Mouse (Mus musculus): ENCODE measurements at regions not wholly inside any gene's neighbourhood (a gene's known extent, or its start where the extent isn't known, plus 50 kb on each side); places are given as distances from the start of the nearest gene placed in this dataset.

DNA sequence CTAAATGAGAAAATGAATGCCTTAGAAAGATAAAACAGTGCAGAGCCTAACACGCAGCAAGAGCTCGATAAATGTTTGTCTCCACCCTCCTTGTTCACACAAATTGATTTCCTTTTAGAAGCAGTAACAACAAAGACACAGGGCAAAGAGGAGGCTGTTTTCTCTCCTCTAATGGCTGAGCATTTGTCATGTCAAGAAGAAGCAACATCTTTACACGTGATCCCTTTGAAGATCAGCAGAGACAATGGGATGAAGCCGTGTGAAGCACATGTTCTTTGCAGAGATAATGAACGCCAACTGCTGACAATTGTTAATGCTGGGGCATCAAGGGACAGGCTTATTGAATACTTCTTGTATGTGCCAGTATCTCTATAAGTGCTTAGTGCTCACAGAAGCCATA is 2823.6 kb upstream of the Gm6569 start:
- Histone ChIP-seq H3K4me2 (ENCODE audit: low read depth) (no peak overlapping the region), H3ac (ENCODE audit: control insufficient read depth, insufficient read length) (no peak overlapping the region), H3K79me2 (ENCODE audit: control insufficient read depth, insufficient read depth) (no peaks in the 10 kb centered on the region), H3K36me3 (ENCODE audit: control insufficient read depth, insufficient read depth) (no peaks in the 10 kb centered on the region), H3K4me3 (no peak overlapping the region), H3K27me3 (ENCODE audit: control insufficient read depth, insufficient read depth, insufficient read length) (no peaks in the 10 kb centered on the region)
- TF ChIP-seq TCF12 (IDR thresholded peaks at IDR 0.05; ENCODE audit: insufficient read depth, poor library complexity, severe bottlenecking) (no peak), POLR2A (IDR thresholded peaks at IDR 0.05; ENCODE audit: insufficient read length, low read depth) (no peak), TCF3 (IDR thresholded peaks at IDR 0.05; ENCODE audit: insufficient read length, low read depth) (no peak), MYOD1 (IDR thresholded peaks at IDR 0.05; ENCODE audit: control insufficient read depth in 1 of 3, insufficient read length in 2 of 3, low read depth in 2 of 3) (no peak), SRF (IDR thresholded peaks at IDR 0.05; ENCODE audit: control insufficient read depth, insufficient read length, low read depth) (no peak), POLR2AphosphoS2 (IDR thresholded peaks at IDR 0.05; ENCODE audit: insufficient read length, low read depth) (no peak), MAX (IDR thresholded peaks at IDR 0.05; ENCODE audit: low read depth) (no peak), USF1 (IDR thresholded peaks at IDR 0.05; ENCODE audit: low read depth) (no peak), E2F4 (IDR thresholded peaks at IDR 0.05; ENCODE audit: insufficient read depth) (no peak), REST (IDR thresholded peaks at IDR 0.05; ENCODE audit: insufficient read depth, insufficient read length) (no peak), MYOG (IDR thresholded peaks at IDR 0.05; ENCODE audit: control insufficient read depth in 1 of 3, insufficient read depth in 1 of 3, insufficient read length in 2 of 3, low read depth in 2 of 3) (no peak), CEBPB (IDR thresholded peaks at IDR 0.05; ENCODE audit: insufficient read depth, poor library complexity, severe bottlenecking) (no peak)

DNA sequence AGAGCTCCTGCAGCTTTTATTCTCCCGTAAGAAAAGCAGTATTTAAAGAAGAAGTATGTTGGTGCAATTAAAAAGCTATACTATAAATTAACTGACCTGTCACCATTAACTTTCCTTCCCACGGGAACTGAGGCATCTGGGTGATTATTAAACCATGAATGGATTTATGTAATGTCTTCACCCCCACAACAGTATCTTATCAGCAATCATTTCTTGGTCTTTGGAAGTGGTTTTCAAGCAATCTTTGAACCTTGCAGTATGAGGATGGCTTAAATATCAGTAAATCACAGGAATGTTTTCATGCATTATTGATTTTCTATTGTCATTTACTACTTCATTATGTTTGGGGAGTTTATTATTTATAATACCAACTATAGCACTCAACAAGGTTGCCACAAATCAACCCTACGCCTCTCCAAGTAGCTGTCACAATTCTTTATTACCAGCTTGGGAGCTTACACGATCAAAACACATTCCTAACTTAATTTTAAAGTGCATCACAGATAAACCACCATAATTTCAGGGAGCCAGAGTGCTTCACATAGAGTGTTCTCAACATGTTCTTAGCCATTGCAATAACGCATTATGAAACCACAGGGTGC is 2780.0 kb upstream of the Gm6569 start:
- Histone ChIP-seq H3ac (ENCODE audit: control insufficient read depth, insufficient read length) (no peak overlapping the region), H3K4me2 (ENCODE audit: low read depth) (no peak overlapping the region)
- TF ChIP-seq SRF (IDR thresholded peaks at IDR 0.05; ENCODE audit: control insufficient read depth, insufficient read length, low read depth) (no peak), POLR2A (IDR thresholded peaks at IDR 0.05; ENCODE audit: insufficient read length, low read depth) (no peak), TCF12 (IDR thresholded peaks at IDR 0.05; ENCODE audit: insufficient read depth, poor library complexity, severe bottlenecking) (no peak), MAX (IDR thresholded peaks at IDR 0.05; ENCODE audit: low read depth) (no peak), MYOG (IDR thresholded peaks at IDR 0.05; ENCODE audit: control insufficient read depth in 1 of 3, insufficient read depth in 1 of 3, insufficient read length in 2 of 3, low read depth in 2 of 3) (no peak), TCF3 (IDR thresholded peaks at IDR 0.05; ENCODE audit: insufficient read length, low read depth) (no peak), REST (IDR thresholded peaks at IDR 0.05; ENCODE audit: insufficient read depth, insufficient read length) (no peak), E2F4 (IDR thresholded peaks at IDR 0.05; ENCODE audit: insufficient read depth) (no peak), MYOD1 (IDR thresholded peaks at IDR 0.05; ENCODE audit: control insufficient read depth in 1 of 3, insufficient read length in 2 of 3, low read depth in 2 of 3) (no peak), CEBPB (IDR thresholded peaks at IDR 0.05; ENCODE audit: insufficient read depth, poor library complexity, severe bottlenecking) (no peak), POLR2AphosphoS2 (IDR thresholded peaks at IDR 0.05; ENCODE audit: insufficient read length, low read depth) (no peak), USF1 (IDR thresholded peaks at IDR 0.05; ENCODE audit: low read depth) (no peak)

DNA sequence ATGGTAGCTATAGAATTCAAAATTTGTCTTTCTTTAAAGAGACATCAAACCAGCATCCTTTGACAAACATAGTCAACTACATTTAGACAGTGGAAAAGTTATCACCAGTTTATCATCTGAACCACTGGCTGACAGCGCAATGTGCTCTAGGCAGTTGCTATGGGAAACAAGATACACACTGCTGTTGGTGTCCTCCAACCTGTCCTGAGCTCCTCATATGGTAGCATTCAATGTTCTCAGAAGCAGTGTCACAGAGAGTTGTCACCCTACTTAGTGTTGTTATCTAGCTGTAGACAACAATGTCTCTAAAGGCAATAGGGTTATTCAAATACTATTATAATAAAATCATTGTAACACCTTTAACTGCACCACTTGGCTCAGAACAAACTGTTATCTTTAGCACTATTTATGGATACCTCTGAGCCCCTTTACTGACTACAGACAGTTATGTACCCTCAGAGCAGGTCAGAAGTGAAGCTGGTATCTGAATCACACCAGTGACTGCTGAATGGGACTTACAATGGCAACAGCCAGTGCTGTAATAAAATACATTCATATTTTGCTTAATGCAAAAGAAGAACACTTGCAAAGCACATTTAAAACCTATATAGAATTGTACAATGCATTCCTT is 2747.9 kb upstream of the Gm6569 start:
- H3ac ChIP-seq (ENCODE audit: control insufficient read depth, insufficient read length), result no peak overlapping the region
- no peak overlapping the region for H3K4me3 ChIP-seq
- no peak for TF ChIP-seq MAX (IDR thresholded peaks at IDR 0.05; ENCODE audit: low read depth)
- no peak for TF ChIP-seq REST (IDR thresholded peaks at IDR 0.05; ENCODE audit: insufficient read depth, insufficient read length)
- TF ChIP-seq CEBPB (IDR thresholded peaks at IDR 0.05; ENCODE audit: insufficient read depth, poor library complexity, severe bottlenecking), result no peak
- TF ChIP-seq MYOG (IDR thresholded peaks at IDR 0.05; ENCODE audit: control insufficient read depth in 1 of 3, insufficient read depth in 1 of 3, insufficient read length in 2 of 3, low read depth in 2 of 3), result no peak
- no peak for TF ChIP-seq TCF12 (IDR thresholded peaks at IDR 0.05; ENCODE audit: insufficient read depth, poor library complexity, severe bottlenecking)
- TF ChIP-seq SRF (IDR thresholded peaks at IDR 0.05; ENCODE audit: control insufficient read depth, insufficient read length, low read depth), result no peak
- no peak for TF ChIP-seq E2F4 (IDR thresholded peaks at IDR 0.05; ENCODE audit: insufficient read depth)
- TF ChIP-seq MYOD1 (IDR thresholded peaks at IDR 0.05; ENCODE audit: control insufficient read depth in 1 of 3, insufficient read length in 2 of 3, low read depth in 2 of 3), result no peak
- TF ChIP-seq POLR2A (IDR thresholded peaks at IDR 0.05; ENCODE audit: insufficient read length, low read depth), result no peak
- TF ChIP-seq USF1 (IDR thresholded peaks at IDR 0.05; ENCODE audit: low read depth), result no peak
- no peak for TF ChIP-seq TCF3 (IDR thresholded peaks at IDR 0.05; ENCODE audit: insufficient read length, low read depth)
- no peak for TF ChIP-seq POLR2AphosphoS2 (IDR thresholded peaks at IDR 0.05; ENCODE audit: insufficient read length, low read depth)
- no peaks in the 10 kb centered on the region for H3K79me2 ChIP-seq (ENCODE audit: control insufficient read depth, insufficient read depth)
- no peak overlapping the region for H3K4me2 ChIP-seq (ENCODE audit: low read depth)
- H3K27me3 ChIP-seq (ENCODE audit: control insufficient read depth, insufficient read depth, insufficient read length), result no peaks in the 10 kb centered on the region
- H3K36me3 ChIP-seq (ENCODE audit: control insufficient read depth, insufficient read depth), result no peaks in the 10 kb centered on the region

More for the DNA sequence above, 2780.0 kb upstream of the Gm6569 start:
- no peaks in the 10 kb centered on the region for H3K36me3 ChIP-seq (ENCODE audit: control insufficient read depth, insufficient read depth)
- no peaks in the 10 kb centered on the region for H3K27me3 ChIP-seq (ENCODE audit: control insufficient read depth, insufficient read depth, insufficient read length)
- no peak overlapping the region for H3K4me3 ChIP-seq
- no peaks in the 10 kb centered on the region for H3K79me2 ChIP-seq (ENCODE audit: control insufficient read depth, insufficient read depth)

DNA sequence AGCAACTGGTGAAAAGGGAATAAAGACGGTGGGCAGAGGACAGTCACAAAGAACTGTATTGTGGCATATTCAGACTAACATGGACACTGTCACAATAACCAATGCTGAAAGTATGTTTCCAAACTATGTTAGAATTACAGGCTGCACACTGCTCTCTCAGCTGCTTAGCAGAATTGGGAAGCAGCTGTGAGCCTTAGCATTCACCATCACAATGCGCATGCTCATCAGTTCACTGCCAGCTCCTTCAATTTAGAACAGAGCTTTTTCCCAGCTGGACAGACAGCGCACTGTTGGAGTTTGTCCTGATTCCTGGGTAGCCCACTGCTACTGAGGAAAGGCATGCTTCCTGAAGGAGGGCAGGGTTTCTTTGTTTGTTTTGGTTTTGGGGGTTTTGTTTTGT is 2735.2 kb upstream of the Gm6569 start:
- no peak for TF ChIP-seq TCF12 (IDR thresholded peaks at IDR 0.05; ENCODE audit: insufficient read depth, poor library complexity, severe bottlenecking)
- Histone ChIP-seq H3K4me3 (no peak overlapping the region), H3K4me2 (ENCODE audit: low read depth) (no peak overlapping the region), H3K79me2 (ENCODE audit: control insufficient read depth, insufficient read depth) (no peaks in the 10 kb centered on the region), H3ac (ENCODE audit: control insufficient read depth, insufficient read length) (no peak overlapping the region), H3K36me3 (ENCODE audit: control insufficient read depth, insufficient read depth) (no peaks in the 10 kb centered on the region), H3K27me3 (ENCODE audit: control insufficient read depth, insufficient read depth, insufficient read length) (no peaks in the 10 kb centered on the region)
